Mouse (Mus musculus): Measurements from ENCODE around the gene Hs1bp3. TPM values are rescaled to one million over a fixed set of nuclear protein-coding genes. Genes with fewer than 3 reads are reported as not detected.

Hs1bp3 gene
- polyA plus RNA-seq, 1 experiment from 2014 or later = 8.9 TPM

- H3K27me3 ChIP-seq (ENCODE audit: control insufficient read depth, insufficient read depth, low read depth, low read length) = no peaks in the 10 kb centered on the region
- no peaks in the 10 kb centered on the region for H3K36me3 ChIP-seq (ENCODE audit: control insufficient read depth, insufficient read depth, low read length)
- no peak for ATAC-seq
- no peaks in the 10 kb centered on the region for H3K9me3 ChIP-seq (replicated peaks; ENCODE audit: control insufficient read depth, low read length, poor library complexity, severe bottlenecking)
- H3K4me2 ChIP-seq (ENCODE audit: low read length) = no peak overlapping the region
- no peak overlapping the region for H3K4me3 ChIP-seq (ENCODE audit: low read depth, low read length)
- H3K27ac ChIP-seq (ENCODE audit: low read length) = no peak overlapping the region
- peaks cover 7% of the 10 kb centered on the region; the same call in 1 of the 2 replicates for H3K4me1 ChIP-seq (ENCODE audit: control insufficient read depth, insufficient read depth, low read length)
- no peak overlapping the region for H3K9ac ChIP-seq (ENCODE audit: low read depth, low read length)
- WGBS = 70% methylated on average over 5 of the region's 5 CpGs
Observed at GRCm38 (mm10) chr12:8361866-8362265, 48.6 kb downstream of the Hs1bp3 start.

- Histone ChIP-seq H3K9ac (ENCODE audit: low read depth, low read length) (no peak overlapping the region), H3K9me3 (replicated peaks; ENCODE audit: control insufficient read depth, low read length, poor library complexity, severe bottlenecking) (no peaks in the 10 kb centered on the region), H3K27me3 (ENCODE audit: control insufficient read depth, insufficient read depth, low read depth, low read length) (no peaks in the 10 kb centered on the region), H3K36me3 (ENCODE audit: control insufficient read depth, insufficient read depth, low read length) (no peaks in the 10 kb centered on the region), H3K4me2 (ENCODE audit: low read length) (no peak overlapping the region), H3K27ac (ENCODE audit: low read length) (no peak overlapping the region), H3K4me3 (ENCODE audit: low read depth, low read length) (no peak overlapping the region), H3K4me1 (ENCODE audit: control insufficient read depth, insufficient read depth, low read length) (peaks cover 7% of the 10 kb centered on the region; the same call in 1 of the 2 replicates)
- no peak for ATAC-seq
- 85% methylated on average over 7 of the region's 7 CpGs for WGBS
Observed at GRCm38 (mm10) chr12:8362400-8362799, 49.2 kb downstream of the Hs1bp3 start.

- peak; percentile 65 for ATAC-seq
- H3K4me2 ChIP-seq (ENCODE audit: low read length) = no peak overlapping the region
- H3K27me3 ChIP-seq (ENCODE audit: control insufficient read depth, insufficient read depth, low read depth, low read length) = no peaks in the 10 kb centered on the region
- no peak overlapping the region for H3K27ac ChIP-seq (ENCODE audit: low read length)
- H3K36me3 ChIP-seq (ENCODE audit: control insufficient read depth, insufficient read depth, low read length) = no peaks in the 10 kb centered on the region
- H3K4me1 ChIP-seq (ENCODE audit: control insufficient read depth, insufficient read depth, low read length) = peaks cover 7% of the 10 kb centered on the region; the same call in 1 of the 2 replicates
- 8% methylated on average over 6 of the region's 6 CpGs for WGBS
- H3K4me3 ChIP-seq (ENCODE audit: low read depth, low read length) = no peak overlapping the region
- H3K9me3 ChIP-seq (replicated peaks; ENCODE audit: control insufficient read depth, low read length, poor library complexity, severe bottlenecking) = no peaks in the 10 kb centered on the region
- H3K9ac ChIP-seq (ENCODE audit: low read depth, low read length) = no peak overlapping the region
Observed at GRCm38 (mm10) chr12:8364321-8364838, 51.1 kb downstream of the Hs1bp3 start.

GRCm38 (mm10) chr12:8365336-8365735, 52.1 kb downstream of the Hs1bp3 start:
- peaks cover 7% of the 10 kb centered on the region; the same call in 1 of the 2 replicates for H3K4me1 ChIP-seq (ENCODE audit: control insufficient read depth, insufficient read depth, low read length)
- H3K27ac ChIP-seq (ENCODE audit: low read length) = no peak overlapping the region
- H3K9me3 ChIP-seq (replicated peaks; ENCODE audit: control insufficient read depth, low read length, poor library complexity, severe bottlenecking) = no peaks in the 10 kb centered on the region
- no peaks in the 10 kb centered on the region for H3K27me3 ChIP-seq (ENCODE audit: control insufficient read depth, insufficient read depth, low read depth, low read length)
- WGBS = 65% methylated on average over 7 of the region's 7 CpGs
- no peak overlapping the region for H3K4me3 ChIP-seq (ENCODE audit: low read depth, low read length)
- no peaks in the 10 kb centered on the region for H3K36me3 ChIP-seq (ENCODE audit: control insufficient read depth, insufficient read depth, low read length)
- no peak overlapping the region for H3K4me2 ChIP-seq (ENCODE audit: low read length)
- H3K9ac ChIP-seq (ENCODE audit: low read depth, low read length) = no peak overlapping the region
- ATAC-seq = no peak

GRCm38 (mm10) chr12:8365905-8366576, 52.8 kb downstream of the Hs1bp3 start:
- no peak overlapping the region for H3K4me2 ChIP-seq (ENCODE audit: low read length)
- H3K4me3 ChIP-seq (ENCODE audit: low read depth, low read length) = no peak overlapping the region
- no peaks in the 10 kb centered on the region for H3K36me3 ChIP-seq (ENCODE audit: control insufficient read depth, insufficient read depth, low read length)
- H3K9me3 ChIP-seq (replicated peaks; ENCODE audit: control insufficient read depth, low read length, poor library complexity, severe bottlenecking) = no peaks in the 10 kb centered on the region
- no peak overlapping the region for H3K27ac ChIP-seq (ENCODE audit: low read length)
- no peak for ATAC-seq
- H3K4me1 ChIP-seq (ENCODE audit: control insufficient read depth, insufficient read depth, low read length) = peaks cover 7% of the 10 kb centered on the region; the same call in 1 of the 2 replicates
- WGBS = 76% methylated on average over 5 of the region's 5 CpGs
- no peak overlapping the region for H3K9ac ChIP-seq (ENCODE audit: low read depth, low read length)
- no peaks in the 10 kb centered on the region for H3K27me3 ChIP-seq (ENCODE audit: control insufficient read depth, insufficient read depth, low read depth, low read length)

GRCm38 (mm10) chr12:8366688-8367087, 53.5 kb downstream of the Hs1bp3 start:
- 69% methylated on average over 3 of the region's 3 CpGs for WGBS
- H3K27ac ChIP-seq (ENCODE audit: low read length) = no peak overlapping the region
- H3K9me3 ChIP-seq (replicated peaks; ENCODE audit: control insufficient read depth, low read length, poor library complexity, severe bottlenecking) = no peaks in the 10 kb centered on the region
- H3K27me3 ChIP-seq (ENCODE audit: control insufficient read depth, insufficient read depth, low read depth, low read length) = no peaks in the 10 kb centered on the region
- no peak overlapping the region for H3K4me2 ChIP-seq (ENCODE audit: low read length)
- H3K4me1 ChIP-seq (ENCODE audit: control insufficient read depth, insufficient read depth, low read length) = peaks cover 7% of the 10 kb centered on the region; the same call in 1 of the 2 replicates
- H3K4me3 ChIP-seq (ENCODE audit: low read depth, low read length) = no peak overlapping the region
- H3K9ac ChIP-seq (ENCODE audit: low read depth, low read length) = no peak overlapping the region
- H3K36me3 ChIP-seq (ENCODE audit: control insufficient read depth, insufficient read depth, low read length) = no peaks in the 10 kb centered on the region
- no peak for ATAC-seq

- Histone ChIP-seq H3K4me1 (ENCODE audit: control insufficient read depth, insufficient read depth, low read length) (no peaks in the 10 kb centered on the region), H3K9ac (ENCODE audit: low read depth, low read length) (no peak overlapping the region), H3K27me3 (ENCODE audit: control insufficient read depth, insufficient read depth, low read depth, low read length) (no peaks in the 10 kb centered on the region), H3K4me2 (ENCODE audit: low read length) (no peak overlapping the region), H3K4me3 (ENCODE audit: low read depth, low read length) (no peak overlapping the region), H3K9me3 (replicated peaks; ENCODE audit: control insufficient read depth, low read length, poor library complexity, severe bottlenecking) (no peaks in the 10 kb centered on the region), H3K36me3 (ENCODE audit: control insufficient read depth, insufficient read depth, low read length) (no peaks in the 10 kb centered on the region), H3K27ac (ENCODE audit: low read length) (no peak overlapping the region)
- ATAC-seq = no peak
- WGBS = 84% methylated on average over 5 of the region's 5 CpGs
Observed at GRCm38 (mm10) chr12:8371746-8372510, 58.7 kb downstream of the Hs1bp3 start.

- no peaks in the 10 kb centered on the region for H3K27me3 ChIP-seq (ENCODE audit: control insufficient read depth, insufficient read depth, low read depth, low read length)
- H3K9me3 ChIP-seq (replicated peaks; ENCODE audit: control insufficient read depth, low read length, poor library complexity, severe bottlenecking) = no peaks in the 10 kb centered on the region
- H3K9ac ChIP-seq (ENCODE audit: low read depth, low read length) = no peak overlapping the region
- H3K36me3 ChIP-seq (ENCODE audit: control insufficient read depth, insufficient read depth, low read length) = no peaks in the 10 kb centered on the region
- H3K4me3 ChIP-seq (ENCODE audit: low read depth, low read length) = no peak overlapping the region
- WGBS = 83% methylated on average over 7 of the region's 7 CpGs
- ATAC-seq = no peak
- no peak overlapping the region for H3K27ac ChIP-seq (ENCODE audit: low read length)
- H3K4me1 ChIP-seq (ENCODE audit: control insufficient read depth, insufficient read depth, low read length) = no peaks in the 10 kb centered on the region
- no peak overlapping the region for H3K4me2 ChIP-seq (ENCODE audit: low read length)
Observed at GRCm38 (mm10) chr12:8372511-8373180, 59.4 kb downstream of the Hs1bp3 start.

Data from midbrain, embryonic 16.5 days (tissue).